Mouse (Mus musculus) embryonic facial prominence, embryonic 15.5 days (tissue): ENCODE measurements around the gene Gprc5a. TPM values are rescaled to one million over a fixed set of nuclear protein-coding genes. Genes with fewer than 3 reads are reported as not detected.

Source experiments
- ATAC-seq: fragments of 200-750 bp; cut with Nextera tagmentation; 2 replicates; pipeline ENCODE4 v1.8.0; 2017; ENCODE audit warnings: low read depth, moderate TSS enrichment; ENCODE audit not compliant: insufficient number of reproducible peaks, low FRiP score, low TSS enrichment
- H3K27ac ChIP-seq: fragments of 300-500 bp; sonication (generic); replicated peaks from 2 replicates; pipeline ENCODE4 v1.5.1; 2015; ENCODE audit warnings: mild to moderate bottlenecking, inconsistent platforms
- H3K27me3 ChIP-seq: fragments of 300-500 bp; sonication (generic); 2 replicates; pipeline ENCODE4 v1.6.1; 2015; ENCODE audit warnings: inconsistent platforms
- H3K36me3 ChIP-seq: fragments of 300-500 bp; sonication (generic); 2 replicates; pipeline ENCODE4 v1.6.1; 2015; ENCODE audit warnings: mild to moderate bottlenecking, inconsistent platforms
- H3K4me1 ChIP-seq: fragments of 300-500 bp; sonication (generic); 2 replicates; pipeline ENCODE4 v1.6.1; 2015; ENCODE audit warnings: inconsistent platforms
- H3K4me2 ChIP-seq: fragments of 300-500 bp; sonication (generic); replicated peaks from 2 replicates; pipeline ENCODE4 v1.6.1; 2015; ENCODE audit warnings: mild to moderate bottlenecking, inconsistent platforms
- H3K4me3 ChIP-seq: fragments of 300-500 bp; sonication (generic); replicated peaks from 2 replicates; pipeline ENCODE4 v1.5.1; 2015; ENCODE audit warnings: mild to moderate bottlenecking, inconsistent platforms
- H3K9ac ChIP-seq: fragments of 300-500 bp; sonication (generic); 2 replicates; pipeline ENCODE4 v1.6.1; 2015; ENCODE audit warnings: inconsistent platforms
- H3K9me3 ChIP-seq: fragments of 300-500 bp; sonication (generic); replicated peaks from 2 replicates; pipeline ENCODE4 v1.6.1; 2016; ENCODE audit warnings: inconsistent platforms
- WGBS: fragments of 180-500 bp; shearing (Covaris S2); methylation state at CpG from one replicate; pipeline ENCODE4 v1.1.7; 2015; 5-methylcytosine and 5-hydroxymethylcytosine counted together
- polyA plus RNA-seq: library from polyadenylated mRNA; unstranded; fragments of >200 nt; fragmentation: Nextera tagmentation; extraction: Ambion mirVana; gene quantifications from 2 replicates; pipeline ENCODE4 v1.2.1, GENCODE M21; 2015

Gene Gprc5a
- polyA plus RNA-seq, 1 experiment from 2014 or later = 8.3 TPM

- no peak overlapping the region for H3K27ac ChIP-seq
- no peak overlapping the region for H3K9ac ChIP-seq
- no peaks in the 10 kb centered on the region for H3K4me1 ChIP-seq
- no peak overlapping the region for H3K4me2 ChIP-seq
- no peaks in the 10 kb centered on the region for H3K36me3 ChIP-seq
- H3K27me3 ChIP-seq = no peaks in the 10 kb centered on the region
- no peaks in the 10 kb centered on the region for H3K9me3 ChIP-seq
- no peak for ATAC-seq
- no peak overlapping the region for H3K4me3 ChIP-seq
- WGBS = 85% methylated on average over 6 of the region's 6 CpGs
Measured at GRCm38 (mm10) chr6:135074405-135074947, 9.0 kb downstream of the Gprc5a start.

DNA sequence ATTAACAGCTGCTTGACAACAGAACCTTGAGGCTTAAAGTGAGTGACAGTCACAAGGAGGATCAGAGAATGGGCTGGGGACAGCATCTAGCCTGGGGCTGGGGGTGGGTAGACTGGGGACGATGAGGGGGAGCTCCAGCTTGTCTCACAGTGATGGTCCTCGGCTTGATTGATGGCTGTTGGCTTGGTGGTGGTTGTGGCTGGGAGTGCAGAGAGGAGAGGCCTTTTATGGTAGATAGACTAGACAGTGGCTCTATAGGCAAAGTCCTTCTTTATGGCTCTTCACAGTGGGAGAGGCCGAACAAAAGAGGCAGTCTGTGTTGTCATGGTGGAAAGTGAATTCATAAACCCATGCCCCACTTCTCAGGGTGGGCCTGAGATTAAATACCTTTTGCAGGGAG, 10.8 kb downstream of the Gprc5a start:
- Histone ChIP-seq H3K27me3 (no peaks in the 10 kb centered on the region), H3K36me3 (no peaks in the 10 kb centered on the region), H3K4me2 (no peak overlapping the region), H3K9ac (no peak overlapping the region), H3K9me3 (no peaks in the 10 kb centered on the region), H3K4me1 (no peaks in the 10 kb centered on the region), H3K27ac (no peak overlapping the region), H3K4me3 (no peak overlapping the region)
- no peak for ATAC-seq
- 46% methylated on average over 3 of the region's 3 CpGs for WGBS

DNA sequence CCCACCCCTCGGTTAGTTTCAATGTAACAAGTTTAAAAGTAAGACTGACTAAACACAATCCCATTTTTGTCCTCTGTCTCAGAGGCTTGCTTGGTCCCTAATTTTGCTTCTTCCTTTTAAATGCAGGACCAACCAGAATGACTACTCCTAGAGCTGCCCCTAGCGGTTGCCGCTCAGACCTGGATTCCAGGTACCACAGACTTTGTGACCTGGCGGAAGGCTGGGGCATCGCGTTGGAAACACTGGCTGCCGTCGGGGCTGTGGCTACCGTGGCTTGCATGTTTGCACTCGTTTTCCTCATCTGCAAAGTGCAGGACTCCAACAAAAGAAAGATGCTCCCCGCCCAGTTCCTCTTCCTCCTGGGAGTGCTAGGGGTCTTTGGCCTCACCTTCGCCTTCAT, 13.0 kb downstream of the Gprc5a start:
- H3K4me1 ChIP-seq = no peaks in the 10 kb centered on the region
- H3K27ac ChIP-seq = no peak overlapping the region
- no peaks in the 10 kb centered on the region for H3K36me3 ChIP-seq
- no peaks in the 10 kb centered on the region for H3K9me3 ChIP-seq
- H3K4me3 ChIP-seq = no peak overlapping the region
- no peak for ATAC-seq
- no peak overlapping the region for H3K9ac ChIP-seq
- H3K4me2 ChIP-seq = no peak overlapping the region
- WGBS = 40% methylated on average over 12 of the region's 12 CpGs
- no peaks in the 10 kb centered on the region for H3K27me3 ChIP-seq

DNA sequence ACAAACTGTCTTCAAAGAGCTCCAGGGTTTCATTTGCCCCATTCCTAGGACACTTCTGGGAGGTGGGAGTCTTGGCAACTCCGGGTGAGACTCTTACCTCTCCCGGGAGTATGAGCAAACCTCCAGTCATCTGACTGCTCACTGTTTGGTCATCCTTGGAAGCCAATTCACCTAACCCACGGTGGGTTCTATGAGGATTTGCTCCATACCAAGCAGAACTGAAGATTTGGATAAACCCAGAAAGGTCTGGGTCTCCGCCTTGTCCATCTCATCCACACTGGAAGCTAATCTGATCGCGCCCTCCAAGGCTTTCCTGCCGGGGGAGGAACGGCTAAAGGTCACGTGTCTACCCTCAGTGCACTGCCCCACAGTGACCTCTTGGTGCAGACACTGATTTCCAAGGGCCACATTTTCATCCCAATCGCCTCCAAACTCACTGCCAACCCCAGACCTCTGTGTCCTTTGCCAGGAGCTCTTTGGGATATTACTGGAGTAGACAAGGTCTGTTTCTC, 18.6 kb downstream of the Gprc5a start:
- Histone ChIP-seq H3K9me3 (no peaks in the 10 kb centered on the region), H3K4me2 (no peak overlapping the region), H3K27ac (no peak overlapping the region), H3K9ac (no peak overlapping the region), H3K4me3 (no peak overlapping the region), H3K4me1 (peaks cover 6% of the 10 kb centered on the region), H3K36me3 (no peaks in the 10 kb centered on the region), H3K27me3 (no peaks in the 10 kb centered on the region)
- 69% methylated on average over 10 of the region's 10 CpGs for WGBS
- no peak for ATAC-seq

GRCm38 (mm10) chr6:135085703-135086102, 20.3 kb downstream of the Gprc5a start:
- Histone ChIP-seq H3K9ac (no peak overlapping the region), H3K27me3 (no peaks in the 10 kb centered on the region), H3K27ac (no peak overlapping the region), H3K9me3 (no peaks in the 10 kb centered on the region), H3K4me1 (peaks cover 6% of the 10 kb centered on the region), H3K36me3 (no peaks in the 10 kb centered on the region), H3K4me3 (no peak overlapping the region), H3K4me2 (no peak overlapping the region)
- 91% methylated on average over 1 of the region's 1 CpGs for WGBS
- ATAC-seq = no peak

DNA sequence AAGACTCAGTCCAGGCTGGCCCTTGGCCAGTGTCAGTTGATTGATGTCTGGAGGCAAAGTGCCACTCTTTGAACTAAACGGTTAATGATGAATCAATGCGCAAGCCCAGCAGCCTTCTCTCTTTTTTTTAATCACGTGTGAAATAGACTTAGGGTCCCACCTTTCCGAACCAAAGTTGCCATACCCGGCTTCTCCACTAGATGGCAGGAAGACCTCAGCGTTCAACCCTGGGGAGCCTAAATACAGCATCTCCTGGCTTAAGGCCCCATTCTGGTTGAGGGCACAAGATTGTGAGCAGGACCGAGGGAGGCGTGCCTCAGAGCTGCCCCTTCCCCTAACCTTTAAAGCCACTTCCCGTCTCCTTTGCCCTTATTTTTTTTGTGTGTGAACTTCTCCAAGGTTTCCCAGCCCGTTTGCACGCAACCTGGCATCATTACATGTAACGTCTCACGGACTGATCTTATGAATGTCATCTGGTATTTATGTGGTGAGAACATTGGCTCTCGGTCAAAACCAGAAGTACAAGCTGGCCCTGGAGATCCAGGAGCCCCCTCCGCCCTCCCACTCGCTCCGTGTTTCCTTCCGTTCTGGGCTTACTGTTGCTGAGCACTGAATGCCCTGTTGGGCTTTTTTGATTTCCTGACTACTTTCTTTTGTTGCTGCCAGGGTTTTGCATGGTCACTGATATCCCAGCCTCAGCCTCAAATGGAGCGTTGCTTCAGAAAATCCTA, 22.4 kb downstream of the Gprc5a start:
- 13% methylated on average over 19 of the region's 19 CpGs for WGBS
- peaks cover 6% of the 10 kb centered on the region for H3K4me1 ChIP-seq
- H3K36me3 ChIP-seq = no peaks in the 10 kb centered on the region
- H3K4me3 ChIP-seq = peak overlapping the region; percentile 32
- no peak overlapping the region for H3K9ac ChIP-seq
- H3K27me3 ChIP-seq = no peaks in the 10 kb centered on the region
- H3K4me2 ChIP-seq = peak overlapping the region; percentile 53
- no peaks in the 10 kb centered on the region for H3K9me3 ChIP-seq
- H3K27ac ChIP-seq = peak overlapping the region; percentile 22; the same call in 1 of the 2 replicates
- peak; percentile 86 for ATAC-seq

DNA sequence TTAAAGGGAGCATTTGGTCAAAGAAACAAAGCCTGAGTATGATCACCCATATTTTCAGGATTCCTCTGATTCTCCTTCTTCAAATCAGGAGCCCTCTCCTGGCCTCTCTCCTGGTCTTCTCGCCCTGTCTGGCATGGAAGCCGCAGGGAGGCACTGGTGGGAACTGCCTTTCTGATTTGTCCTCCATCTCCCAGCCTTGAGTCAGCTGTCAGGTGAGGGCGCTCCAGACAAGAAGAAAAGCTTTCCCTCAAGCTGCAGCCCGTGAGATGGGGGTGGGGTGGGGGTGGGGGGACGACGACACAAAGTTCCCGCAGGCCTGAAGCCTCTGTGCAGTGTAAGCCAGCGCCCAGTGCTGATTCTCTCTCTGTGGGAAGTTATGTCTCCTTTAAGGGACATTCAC, 24.3 kb downstream of the Gprc5a start:
- ATAC-seq = no peak
- no peak overlapping the region for H3K9ac ChIP-seq
- H3K4me2 ChIP-seq = no peak overlapping the region
- H3K4me1 ChIP-seq = peaks cover 6% of the 10 kb centered on the region
- 26% methylated on average over 8 of the region's 8 CpGs for whole genome bisulfite sequencing
- H3K27ac ChIP-seq = no peak overlapping the region
- H3K36me3 ChIP-seq = no peaks in the 10 kb centered on the region
- no peaks in the 10 kb centered on the region for H3K9me3 ChIP-seq
- H3K27me3 ChIP-seq = no peaks in the 10 kb centered on the region
- H3K4me3 ChIP-seq = no peak overlapping the region

DNA sequence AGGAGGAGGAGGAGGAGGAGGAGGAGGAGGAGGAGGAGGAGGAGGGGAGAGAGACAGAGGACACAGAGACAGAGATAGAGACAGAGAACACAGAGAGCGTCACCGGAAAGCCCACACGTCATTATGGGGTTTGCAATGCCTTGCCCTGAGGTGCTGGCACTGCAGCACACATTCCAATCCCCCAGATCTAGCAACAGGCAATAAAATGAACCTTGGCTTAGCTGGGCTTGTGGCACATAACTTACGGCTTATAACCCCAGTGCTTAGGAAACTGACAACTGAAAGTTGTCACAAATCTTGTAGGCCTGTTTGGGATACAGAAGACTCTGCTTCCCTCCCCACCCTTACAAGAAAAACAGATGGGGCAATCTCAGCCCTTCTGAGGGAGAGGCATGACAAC, 25.2 kb downstream of the Gprc5a start:
- no peak for ATAC-seq
- H3K9me3 ChIP-seq = no peaks in the 10 kb centered on the region

DNA sequence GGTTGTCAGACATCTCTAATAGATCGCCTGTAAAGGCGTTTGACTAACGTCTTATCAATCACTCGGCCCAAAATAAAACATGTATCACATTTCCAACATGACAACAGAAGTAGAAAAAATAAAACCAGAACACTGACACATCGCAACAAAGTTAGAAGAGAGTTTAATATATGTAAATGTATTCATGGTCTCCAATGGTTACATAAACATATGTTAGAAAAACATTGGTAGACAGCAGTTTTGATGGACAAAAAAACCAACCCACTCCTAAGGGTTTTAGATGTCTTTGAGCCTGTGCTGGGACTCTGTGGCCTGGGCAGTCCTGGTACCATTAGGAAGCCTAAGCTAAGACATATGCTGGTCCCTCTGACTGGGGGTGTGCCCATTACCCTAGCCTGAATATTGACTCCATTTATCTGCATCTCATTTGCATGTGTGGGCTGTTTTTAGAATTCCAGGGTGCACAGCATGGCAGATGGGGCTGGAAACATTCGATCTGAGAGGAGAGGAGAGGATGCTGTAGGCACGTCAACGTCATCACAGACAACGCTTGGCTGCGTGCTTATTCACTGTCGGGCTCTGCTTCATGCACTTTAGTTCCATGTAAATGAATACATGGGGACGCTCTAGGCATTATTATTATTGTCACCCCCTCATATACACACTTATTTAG, 27.5 kb downstream of the Gprc5a start:
- WGBS = 69% methylated on average over 12 of the region's 12 CpGs
- Histone ChIP-seq H3K36me3 (no peaks in the 10 kb centered on the region), H3K27ac (no peak overlapping the region), H3K27me3 (no peaks in the 10 kb centered on the region), H3K4me2 (no peak overlapping the region), H3K9ac (no peak overlapping the region), H3K4me3 (no peak overlapping the region), H3K9me3 (no peaks in the 10 kb centered on the region), H3K4me1 (peaks cover 4% of the 10 kb centered on the region)
- ATAC-seq = no peak

More for the DNA sequence above, 25.2 kb downstream of the Gprc5a start:
- 50% methylated on average over 4 of the region's 4 CpGs for WGBS
- no peaks in the 10 kb centered on the region for H3K27me3 ChIP-seq
- no peak overlapping the region for H3K4me2 ChIP-seq
- H3K36me3 ChIP-seq = no peaks in the 10 kb centered on the region
- H3K4me3 ChIP-seq = no peak overlapping the region
- H3K4me1 ChIP-seq = peaks cover 6% of the 10 kb centered on the region
- no peak overlapping the region for H3K9ac ChIP-seq
- H3K27ac ChIP-seq = no peak overlapping the region

- no peaks in the 10 kb centered on the region for H3K36me3 ChIP-seq
- no peak overlapping the region for H3K4me3 ChIP-seq
- peak; percentile 72 for ATAC-seq
- no peak overlapping the region for H3K4me2 ChIP-seq
- H3K27ac ChIP-seq = no peak overlapping the region; the same call in 1 of the 2 replicates
- no peaks in the 10 kb centered on the region for H3K9me3 ChIP-seq
- H3K27me3 ChIP-seq = peaks cover 2% of the 10 kb centered on the region; the same call in 1 of the 2 replicates
- WGBS = 48% methylated on average over 15 of the region's 15 CpGs
- no peak overlapping the region for H3K9ac ChIP-seq
- H3K4me1 ChIP-seq = 0 out of 2 replicates have a peak, but pooled peaks cover 7% of the 10 kb centered on the region
Measured at GRCm38 (mm10) chr6:135100787-135101472, 35.5 kb downstream of the Gprc5a start.

- 81% methylated on average over 5 of the region's 5 CpGs for WGBS
Measured at GRCm38 (mm10) chr6:135102736-135103303, 37.4 kb downstream of the Gprc5a start.

More at GRCm38 (mm10) chr6:135102736-135103303, 37.4 kb downstream of the Gprc5a start:
- H3K9me3 ChIP-seq = no peaks in the 10 kb centered on the region
- no peak overlapping the region for H3K4me2 ChIP-seq
- H3K36me3 ChIP-seq = no peaks in the 10 kb centered on the region
- no peak for ATAC-seq
- H3K9ac ChIP-seq = no peak overlapping the region
- 0 out of 2 replicates have a peak, but pooled peaks cover 7% of the 10 kb centered on the region for H3K4me1 ChIP-seq
- H3K4me3 ChIP-seq = no peak overlapping the region
- H3K27ac ChIP-seq = no peak overlapping the region
- H3K27me3 ChIP-seq = peaks cover 2% of the 10 kb centered on the region; the same call in 1 of the 2 replicates
